Mouse (Mus musculus) bone marrow macrophage, adult 2 months (primary cell): Measurements from ENCODE around the gene Cideb.

Experiments
- CTCF ChIP-seq: IDR thresholded peaks from 2 replicates; pipeline ENCODE4 v1.5.1; 2012; ENCODE audit warnings: low read depth, mild to moderate bottlenecking, low read length, moderate library complexity
- POLR2A ChIP-seq: IDR thresholded peaks from 2 replicates; pipeline ENCODE4 v1.6.1; 2012; ENCODE audit warnings: mild to moderate bottlenecking, low read depth, low read length, borderline replicate concordance

- no peak for TF ChIP-seq POLR2A
- TF ChIP-seq CTCF = no peak
Observed at GRCm38 (mm10) chr14:55730116-55730515, 28.1 kb downstream of the Cideb start.
